Mouse (Mus musculus) thymus, adult 2 months (tissue): ENCODE results near the gene Thrb. TPM values are rescaled to one million over a fixed set of nuclear protein-coding genes. Genes with fewer than 3 reads are reported as not detected.

Experiments
- DNase-seq: peaks from one replicate; pipeline ENCODE4 v3.0.0; 2021
- H3K27ac ChIP-seq: fragments of 200-500 bp; 2 replicates; pipeline ENCODE4 v1.5.1; 2012; ENCODE audit warnings: low read length, control low read depth; ENCODE audit not compliant: control insufficient read depth, insufficient read depth
- H3K27me3 ChIP-seq: fragments of 200-500 bp; 2 replicates; pipeline ENCODE4 v1.6.1; 2012; ENCODE audit warnings: mild to moderate bottlenecking, low read length, moderate library complexity, mixed read lengths; ENCODE audit not compliant: control insufficient read depth, insufficient read depth
- H3K36me3 ChIP-seq: fragments of 200-500 bp; 2 replicates; pipeline ENCODE4 v1.6.1; 2012; ENCODE audit warnings: mild to moderate bottlenecking, low read length, moderate library complexity; ENCODE audit not compliant: control insufficient read depth, insufficient read depth
- H3K4me1 ChIP-seq: fragments of 200-500 bp; replicated peaks from 2 replicates; pipeline ENCODE4 v1.6.1; 2012; ENCODE audit warnings: low read length; ENCODE audit not compliant: control insufficient read depth, insufficient read depth
- H3K4me3 ChIP-seq: fragments of 200-500 bp; 2 replicates; pipeline ENCODE4 v1.5.1; 2012; ENCODE audit warnings: mild to moderate bottlenecking, low read length, control low read depth, moderate library complexity; ENCODE audit not compliant: control insufficient read depth, insufficient read depth
- CTCF ChIP-seq: fragments of 200-500 bp; IDR thresholded peaks from 2 replicates; pipeline ENCODE4 v1.5.1; 2012; ENCODE audit warnings: mild to moderate bottlenecking, control low read depth, low read length, moderate library complexity, borderline replicate concordance; ENCODE audit not compliant: control insufficient read depth, poor library complexity, insufficient read depth; ENCODE audit errors: extremely low read depth
- POLR2A ChIP-seq: fragments of 200-500 bp; IDR thresholded peaks from 2 replicates; pipeline ENCODE4 v1.6.1; 2012; ENCODE audit warnings: mild to moderate bottlenecking, low read length, control low read depth, moderate library complexity; ENCODE audit not compliant: control insufficient read depth, poor library complexity, insufficient read depth; ENCODE audit errors: extremely low read depth
- WGBS: fragments of 180-500 bp; shearing (Covaris S2); methylation state at CpG from one replicate; pipeline ENCODE4 v1.1.7; 2018; 5-methylcytosine and 5-hydroxymethylcytosine counted together
- polyA plus RNA-seq: library from polyadenylated mRNA; depleted of rRNA; stranded (reverse); fragments of >200 nt; gene quantifications from 2 replicates; pipeline ENCODE4 v1.2.3, GENCODE M21; 2012

Thrb gene
- polyA plus RNA-seq, 1 experiment, result 1.5 TPM

DNA sequence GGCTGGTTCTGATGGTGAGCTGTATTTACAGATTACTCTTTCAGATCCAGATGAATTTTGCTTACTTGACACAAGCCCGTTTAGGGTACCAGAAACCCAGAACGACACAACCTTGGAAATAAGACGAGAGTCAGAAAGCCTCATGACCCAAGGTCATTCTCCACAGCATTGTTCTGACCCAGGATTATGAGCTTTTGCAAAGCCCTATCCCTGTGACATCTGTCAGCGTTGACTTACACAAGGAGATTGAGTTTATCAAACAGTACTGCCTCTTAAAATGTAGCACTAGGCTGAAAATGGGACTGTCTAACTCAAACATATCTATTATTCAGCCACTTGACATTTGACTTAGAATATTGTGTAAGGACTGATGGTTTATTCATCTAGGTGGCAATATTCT, 312.1 kb downstream of the Thrb start:
- 97% methylated on average over 4 of the region's 4 CpGs for WGBS
- no peak for TF ChIP-seq CTCF
- no peak for TF ChIP-seq POLR2A
- H3K27me3 ChIP-seq, result no peaks in the 10 kb centered on the region
- no peak overlapping the region for H3K27ac ChIP-seq
- no peak for DNase-seq
- H3K36me3 ChIP-seq, result no peaks in the 10 kb centered on the region
- no peak overlapping the region for H3K4me3 ChIP-seq
- peaks cover 7% of the 10 kb centered on the region; the same call in 1 of the 2 replicates for H3K4me1 ChIP-seq

DNA sequence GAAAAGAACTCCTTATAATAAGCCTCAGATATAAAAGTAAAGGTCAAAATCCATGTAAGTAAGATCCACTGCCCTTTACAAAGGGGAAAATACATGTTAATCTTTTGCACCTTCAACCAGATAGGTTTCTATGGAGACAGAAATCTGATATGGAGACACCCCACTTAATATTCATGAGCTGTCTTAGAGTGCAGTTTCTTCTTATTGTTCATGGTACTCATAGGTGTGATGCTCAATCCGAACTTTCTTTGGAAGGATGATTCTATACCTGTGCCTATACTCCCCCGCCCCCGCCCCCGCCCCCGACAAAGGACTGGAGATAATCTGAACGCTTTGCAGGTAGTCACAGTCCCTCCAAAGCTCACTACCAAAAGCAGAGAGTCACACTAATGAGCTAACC, 312.6 kb downstream of the Thrb start:
- no peak for DNase-seq
- H3K4me1 ChIP-seq, result peaks cover 7% of the 10 kb centered on the region; the same call in 1 of the 2 replicates
- TF ChIP-seq POLR2A, result no peak
- TF ChIP-seq CTCF, result no peak
- no peaks in the 10 kb centered on the region for H3K36me3 ChIP-seq
- WGBS, result 96% methylated on average over 6 of the region's 6 CpGs
- H3K4me3 ChIP-seq, result no peak overlapping the region
- no peaks in the 10 kb centered on the region for H3K27me3 ChIP-seq
- no peak overlapping the region for H3K27ac ChIP-seq

DNA sequence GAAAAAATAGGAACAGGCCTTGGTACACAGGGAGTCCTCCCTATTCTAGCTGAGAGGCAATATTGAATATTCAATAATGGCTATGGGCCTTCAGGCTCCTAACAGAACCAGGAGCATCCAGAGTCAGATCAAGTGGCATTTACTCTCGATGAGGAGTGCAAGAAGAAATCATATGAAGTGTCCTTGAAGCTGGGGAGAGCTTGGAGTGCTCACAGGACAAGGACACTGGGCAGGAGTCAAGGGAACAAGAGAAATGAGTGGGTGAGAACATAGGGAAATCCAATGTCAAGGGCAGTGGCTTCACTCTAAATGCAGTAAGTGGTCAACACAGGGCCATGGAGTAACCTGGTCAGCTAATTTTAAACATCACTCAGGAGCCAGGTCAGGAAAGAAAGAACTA, 315.7 kb downstream of the Thrb start:
- Histone ChIP-seq H3K4me1 (peaks cover 7% of the 10 kb centered on the region; the same call in 1 of the 2 replicates), H3K36me3 (no peaks in the 10 kb centered on the region), H3K4me3 (no peak overlapping the region), H3K27me3 (no peaks in the 10 kb centered on the region), H3K27ac (no peak overlapping the region)
- DNase-seq, result no peak
- 92% methylated on average over 1 of the region's 1 CpGs for WGBS
- no peak for TF ChIP-seq CTCF
- TF ChIP-seq POLR2A, result no peak

DNA sequence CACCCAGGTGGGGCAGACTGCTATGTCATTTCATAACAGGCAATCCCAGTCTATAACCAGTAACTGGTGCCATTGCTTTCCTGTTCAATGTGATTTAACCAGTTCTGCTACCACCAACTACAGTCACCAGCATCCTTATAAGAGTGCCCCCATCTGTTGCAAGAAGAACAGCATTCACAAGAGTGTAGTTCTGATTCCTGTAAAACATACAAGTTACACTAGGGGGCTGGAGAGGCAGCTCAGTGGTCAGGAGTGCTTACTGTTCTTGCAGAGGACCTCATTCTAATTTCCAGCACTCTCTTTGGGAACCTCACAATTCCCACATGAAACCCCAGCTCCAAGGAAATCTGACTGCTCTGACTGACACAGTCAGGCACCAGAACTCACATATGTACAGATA, 318.2 kb downstream of the Thrb start:
- Histone ChIP-seq H3K4me3 (no peak overlapping the region), H3K36me3 (no peaks in the 10 kb centered on the region), H3K4me1 (peaks cover 13% of the 10 kb centered on the region), H3K27ac (no peak overlapping the region), H3K27me3 (no peaks in the 10 kb centered on the region)
- no peak for DNase-seq
- no peak for TF ChIP-seq CTCF
- no peak for TF ChIP-seq POLR2A

DNA sequence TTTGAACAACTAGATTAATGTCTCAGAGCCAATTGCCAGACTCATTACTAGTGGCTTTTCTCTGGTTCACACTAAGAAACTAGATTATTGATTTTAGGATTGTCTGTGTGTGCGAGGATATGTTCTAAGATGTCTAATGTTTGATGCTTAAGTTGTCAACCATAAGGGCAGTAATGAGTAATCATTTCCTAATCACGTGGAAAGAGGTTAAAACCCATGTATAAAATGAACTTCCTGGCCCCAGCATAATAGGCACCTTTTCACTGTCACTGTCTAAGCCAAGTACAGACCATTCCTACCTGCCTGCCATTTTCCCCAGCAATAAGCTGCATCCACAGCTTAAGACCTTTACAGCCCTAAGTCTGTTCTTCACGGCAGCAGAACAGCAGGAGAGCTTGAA, 321.2 kb downstream of the Thrb start:
- H3K4me3 ChIP-seq, result no peak overlapping the region
- DNase-seq, result no peak
- H3K27ac ChIP-seq, result no peak overlapping the region
- WGBS, result 79% methylated on average over 3 of the region's 3 CpGs
- no peaks in the 10 kb centered on the region for H3K36me3 ChIP-seq
- H3K27me3 ChIP-seq, result no peaks in the 10 kb centered on the region
- peaks cover 10% of the 10 kb centered on the region for H3K4me1 ChIP-seq
- TF ChIP-seq CTCF, result no peak
- no peak for TF ChIP-seq POLR2A

DNA sequence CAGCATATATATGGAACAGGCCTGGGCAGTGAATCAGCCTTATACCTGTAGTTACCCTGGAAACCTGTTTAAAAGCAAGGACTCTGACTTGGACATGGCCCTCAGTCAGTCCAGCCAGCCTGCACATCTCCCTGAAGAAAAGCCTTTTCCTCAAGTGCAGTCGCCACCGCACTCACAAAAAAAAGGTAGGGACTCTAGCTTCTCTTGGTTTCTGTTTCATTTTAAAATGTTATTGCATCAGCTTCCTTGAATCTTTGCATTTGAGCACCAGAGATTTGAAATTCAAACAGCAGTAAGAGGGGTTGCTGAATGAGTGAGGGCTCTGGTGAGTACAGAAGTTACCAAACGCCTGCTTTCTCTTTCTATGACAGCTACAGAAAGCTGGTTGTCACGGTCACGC, 322.0 kb downstream of the Thrb start:
- no peak for TF ChIP-seq CTCF
- TF ChIP-seq POLR2A, result no peak
- no peak overlapping the region for H3K27ac ChIP-seq
- DNase-seq, result no peak
- no peaks in the 10 kb centered on the region for H3K36me3 ChIP-seq
- 43% methylated on average over 5 of the region's 5 CpGs for WGBS
- H3K27me3 ChIP-seq, result no peaks in the 10 kb centered on the region
- H3K4me3 ChIP-seq, result no peak overlapping the region
- peaks cover 15% of the 10 kb centered on the region for H3K4me1 ChIP-seq

DNA sequence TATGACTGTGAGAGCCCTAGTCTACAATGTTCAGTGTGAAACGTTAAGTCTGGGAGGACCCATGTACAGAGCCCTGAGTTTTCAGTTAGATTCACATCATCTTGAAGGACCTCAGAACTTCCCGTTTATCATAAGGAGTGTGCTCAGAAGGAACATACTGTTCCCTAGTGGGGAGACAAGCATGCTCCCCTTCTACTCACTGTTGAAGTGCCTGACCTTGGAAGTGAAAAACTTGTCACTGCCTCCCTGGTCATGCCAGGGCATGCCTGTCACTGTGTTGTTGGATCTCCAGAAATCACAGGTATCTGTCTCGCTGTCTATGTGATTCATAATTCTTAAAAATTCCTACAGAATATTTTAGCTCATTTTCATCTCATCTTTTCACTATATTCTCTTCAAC, 323.3 kb downstream of the Thrb start:
- H3K27me3 ChIP-seq, result no peaks in the 10 kb centered on the region
- H3K27ac ChIP-seq, result no peak overlapping the region
- H3K4me3 ChIP-seq, result no peak overlapping the region
- peaks cover 17% of the 10 kb centered on the region for H3K4me1 ChIP-seq
- DNase-seq, result no peak
- no peaks in the 10 kb centered on the region for H3K36me3 ChIP-seq
- 52% methylated on average over 3 of the region's 3 CpGs for WGBS
- TF ChIP-seq POLR2A (no peak), CTCF (no peak)
